Mouse (Mus musculus) thymus, postnatal 4 days (tissue): ENCODE measurements around the gene Lmod3.
A peak's percentile ranks its signal among the peaks of the same experiment; 100 is the strongest.
"Not testable (repeated sequence)": the region's sequence is repeated elsewhere in the genome, so short reads cannot be mapped to it uniquely, and the experiment has no call there.

Experiments
- DNase-seq: peaks from one replicate; pipeline ENCODE4 v3.0.0; 2021

Lmod3 gene

GRCm38 (mm10) chr6:97275760-97276159 lies 23.2 kb upstream of the Lmod3 start:
- peak; percentile 28 for DNase-seq

GRCm38 (mm10) chr6:97273777-97274176 lies 21.2 kb upstream of the Lmod3 start:
- DNase-seq, result no peak

- DNase-seq, result no peak
Observed at GRCm38 (mm10) chr6:97273058-97273710, 20.6 kb upstream of the Lmod3 start.

GRCm38 (mm10) chr6:97272349-97272748 lies 19.8 kb upstream of the Lmod3 start:
- DNase-seq, result no peak

- no peak for DNase-seq
Observed at GRCm38 (mm10) chr6:97269596-97269995, 17.0 kb upstream of the Lmod3 start.

GRCm38 (mm10) chr6:97267132-97267531 lies 14.6 kb upstream of the Lmod3 start:
- no peak for DNase-seq

GRCm38 (mm10) chr6:97266661-97267060 lies 14.1 kb upstream of the Lmod3 start:
- DNase-seq, result no peak

- DNase-seq, result no peak
Observed at GRCm38 (mm10) chr6:97265705-97266104, 13.1 kb upstream of the Lmod3 start.

GRCm38 (mm10) chr6:97265240-97265639 lies 12.7 kb upstream of the Lmod3 start:
- DNase-seq, result no peak

- not testable (repeated sequence) for DNase-seq
Observed at GRCm38 (mm10) chr6:97263750-97264149, 11.2 kb upstream of the Lmod3 start.

- DNase-seq, result no peak
Observed at GRCm38 (mm10) chr6:97262229-97262628, 9.7 kb upstream of the Lmod3 start.

- not testable (repeated sequence) for DNase-seq
Observed at GRCm38 (mm10) chr6:97259926-97260325, 7.4 kb upstream of the Lmod3 start.

- DNase-seq, result no peak
Observed at GRCm38 (mm10) chr6:97258489-97258888, 5.9 kb upstream of the Lmod3 start.

- DNase-seq, result no peak
Observed at GRCm38 (mm10) chr6:97252086-97252485, 473 bp downstream of the Lmod3 start.

GRCm38 (mm10) chr6:97250966-97251365 lies 1.6 kb downstream of the Lmod3 start:
- peak; percentile 72 for DNase-seq

GRCm38 (mm10) chr6:97245200-97245599 lies 7.4 kb downstream of the Lmod3 start:
- no peak for DNase-seq

- DNase-seq, result no peak
Observed at GRCm38 (mm10) chr6:97242522-97242921, 10.0 kb downstream of the Lmod3 start.

- no peak for DNase-seq
Observed at GRCm38 (mm10) chr6:97240092-97240491, 12.5 kb downstream of the Lmod3 start.

- DNase-seq, result no peak
Observed at GRCm38 (mm10) chr6:97239360-97239759, 13.2 kb downstream of the Lmod3 start.

- DNase-seq, result no peak
Observed at GRCm38 (mm10) chr6:97236088-97236487, 16.5 kb downstream of the Lmod3 start.

- no peak for DNase-seq
Observed at GRCm38 (mm10) chr6:97234911-97235668, 17.5 kb downstream of the Lmod3 start.

- no peak for DNase-seq
Observed at GRCm38 (mm10) chr6:97227067-97227847, 25.3 kb downstream of the Lmod3 start.

- no peak for DNase-seq
Observed at GRCm38 (mm10) chr6:97226083-97226491, 26.5 kb downstream of the Lmod3 start.

- DNase-seq, result no peak
Observed at GRCm38 (mm10) chr6:97224505-97224904, 28.1 kb downstream of the Lmod3 start.
